Mouse (Mus musculus): ENCODE measurements around the gene Pip4k2a. TPM values are rescaled to one million over a fixed set of nuclear protein-coding genes. Genes with fewer than 3 reads are reported as not detected.
A peak's percentile ranks its signal among the peaks of the same experiment; 100 is the strongest.
"Not testable (repeated sequence)": the region's sequence is repeated elsewhere in the genome, so short reads cannot be mapped to it uniquely, and the experiment has no call there.

Gene Pip4k2a
- polyA plus RNA-seq, 1 experiment from 2014 or later, result 9.0 TPM

DNA sequence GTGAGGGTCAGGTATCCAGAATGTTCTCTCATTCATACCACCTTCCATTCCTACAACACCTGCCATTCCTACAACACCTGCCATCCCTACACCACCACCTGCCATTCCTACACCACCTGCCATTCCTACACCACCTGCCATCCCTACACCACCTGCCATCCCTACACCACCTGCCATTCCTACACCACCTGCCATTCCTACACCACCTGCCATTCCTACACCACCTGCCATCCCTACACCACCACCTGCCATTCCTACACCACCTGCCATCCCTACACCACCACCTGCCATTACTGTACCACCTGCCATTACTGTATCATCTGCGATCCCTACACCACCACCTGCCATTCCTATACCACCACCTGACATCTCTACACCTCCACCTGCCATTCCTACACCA lies 104.6 kb downstream of the Pip4k2a start:
- H3K27me3 ChIP-seq (ENCODE audit: insufficient read depth, poor library complexity, severe bottlenecking); H3K27ac ChIP-seq; H3K36me3 ChIP-seq; DNase-seq (ENCODE audit: low spot score); H3K4me3 ChIP-seq; H3K9me3 ChIP-seq: not testable (repeated sequence)
- 88% methylated on average over 1 of the region's 1 CpGs for WGBS
- peaks cover 20% of the 10 kb centered on the region for H3K4me1 ChIP-seq (replicated peaks)

GRCm38 (mm10) chr2:18891991-18892537 lies 105.9 kb downstream of the Pip4k2a start:
- 92% methylated on average over 10 of the region's 10 CpGs for WGBS

DNA sequence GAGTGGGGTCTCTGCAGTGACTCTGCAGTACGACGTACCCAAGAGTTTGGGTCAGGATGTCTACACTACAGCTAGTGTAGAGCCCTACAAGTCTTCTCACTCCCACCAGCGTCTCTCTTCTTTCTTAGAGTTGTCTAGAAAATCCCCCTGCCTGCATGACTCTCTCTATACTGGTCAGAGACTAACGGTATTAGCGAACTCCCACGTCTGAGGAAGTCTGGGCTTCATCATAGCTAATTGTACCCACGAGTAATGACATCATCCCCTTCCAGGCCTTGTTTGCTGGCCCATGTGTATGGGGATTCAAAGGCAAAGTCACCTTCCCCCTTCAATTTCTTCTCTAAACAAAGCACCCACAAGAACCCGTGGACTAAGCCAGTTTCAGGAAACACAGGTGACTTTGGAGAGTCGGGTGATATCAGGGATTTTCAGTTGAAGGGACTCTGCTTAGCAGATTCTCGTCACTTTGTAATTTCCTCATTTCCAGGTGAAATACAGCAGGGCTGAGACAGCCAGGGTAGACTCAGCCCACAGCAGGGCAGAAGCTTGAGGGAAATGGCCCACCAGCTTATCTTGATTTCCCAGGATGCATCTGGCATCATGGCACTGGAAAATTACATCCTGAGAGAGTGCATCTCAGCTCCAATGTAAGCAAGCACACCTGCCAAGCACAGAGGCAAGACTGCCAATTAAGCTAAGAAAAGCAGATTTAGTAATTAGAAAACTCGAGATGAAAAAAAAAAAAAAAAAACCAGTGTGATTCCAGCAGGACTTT lies 107.5 kb downstream of the Pip4k2a start:
- no peak for DNase-seq (ENCODE audit: low spot score)
- H3K4me1 ChIP-seq (replicated peaks), result no peaks in the 10 kb centered on the region
- H3K27me3 ChIP-seq (ENCODE audit: insufficient read depth, poor library complexity, severe bottlenecking), result no peaks in the 10 kb centered on the region
- no peak overlapping the region for H3K27ac ChIP-seq
- H3K9me3 ChIP-seq, result no peaks in the 10 kb centered on the region
- H3K4me3 ChIP-seq, result no peak overlapping the region
- 80% methylated on average over 11 of the region's 11 CpGs for WGBS
- no peaks in the 10 kb centered on the region for H3K36me3 ChIP-seq

More at GRCm38 (mm10) chr2:18891991-18892537, 105.9 kb downstream of the Pip4k2a start:
- DNase-seq (ENCODE audit: low spot score), result no peak
- Histone ChIP-seq H3K36me3 (no peaks in the 10 kb centered on the region), H3K27ac (no peak overlapping the region), H3K27me3 (ENCODE audit: insufficient read depth, poor library complexity, severe bottlenecking) (no peaks in the 10 kb centered on the region), H3K4me1 (replicated peaks) (peaks cover 8% of the 10 kb centered on the region), H3K9me3 (no peaks in the 10 kb centered on the region), H3K4me3 (no peak overlapping the region)

GRCm38 (mm10) chr2:18884277-18884676 lies 113.6 kb downstream of the Pip4k2a start:
- H3K36me3 ChIP-seq, result no peaks in the 10 kb centered on the region
- DNase-seq (ENCODE audit: low spot score), result no peak
- no peaks in the 10 kb centered on the region for H3K9me3 ChIP-seq
- no peaks in the 10 kb centered on the region for H3K4me1 ChIP-seq (replicated peaks)
- WGBS, result 86% methylated on average over 3 of the region's 3 CpGs
- no peak overlapping the region for H3K4me3 ChIP-seq
- H3K27ac ChIP-seq, result no peak overlapping the region
- no peaks in the 10 kb centered on the region for H3K27me3 ChIP-seq (ENCODE audit: insufficient read depth, poor library complexity, severe bottlenecking)

GRCm38 (mm10) chr2:18874626-18875025 lies 123.3 kb downstream of the Pip4k2a start:
- Histone ChIP-seq H3K27me3 (ENCODE audit: insufficient read depth, poor library complexity, severe bottlenecking) (no peaks in the 10 kb centered on the region), H3K4me3 (no peak overlapping the region), H3K36me3 (no peaks in the 10 kb centered on the region), H3K4me1 (replicated peaks) (no peaks in the 10 kb centered on the region), H3K9me3 (no peaks in the 10 kb centered on the region), H3K27ac (no peak overlapping the region)
- DNase-seq (ENCODE audit: low spot score), result no peak
- WGBS, result 94% methylated on average over 7 of the region's 7 CpGs

- 95% methylated on average over 8 of the region's 8 CpGs for WGBS
- Histone ChIP-seq H3K36me3 (no peaks in the 10 kb centered on the region), H3K27ac (no peak overlapping the region), H3K4me3 (no peak overlapping the region), H3K4me1 (replicated peaks) (no peaks in the 10 kb centered on the region), H3K27me3 (ENCODE audit: insufficient read depth, poor library complexity, severe bottlenecking) (no peaks in the 10 kb centered on the region), H3K9me3 (no peaks in the 10 kb centered on the region)
- DNase-seq (ENCODE audit: low spot score), result no peak
Observed at GRCm38 (mm10) chr2:18874063-18874462, 123.9 kb downstream of the Pip4k2a start.

DNA sequence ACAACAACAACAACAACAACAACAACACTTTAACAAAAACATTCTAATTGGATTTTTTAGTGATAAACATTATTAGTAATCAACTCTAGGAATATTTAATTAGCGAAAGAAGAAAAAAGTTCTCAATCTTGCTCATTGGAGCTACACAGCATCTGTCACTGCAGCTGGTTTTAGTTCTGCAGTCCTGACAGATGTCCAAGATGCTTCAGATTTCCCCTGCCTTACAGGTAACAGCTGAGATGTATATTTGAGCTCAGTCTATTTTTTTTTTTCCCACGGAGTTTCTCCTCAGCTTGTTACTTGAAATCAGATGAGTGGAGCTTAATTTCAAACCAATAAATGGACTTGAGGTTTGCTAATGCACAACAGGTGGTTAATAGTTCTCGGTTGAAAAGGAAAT lies 124.5 kb downstream of the Pip4k2a start:
- Histone ChIP-seq H3K4me3 (no peak overlapping the region), H3K27me3 (ENCODE audit: insufficient read depth, poor library complexity, severe bottlenecking) (no peaks in the 10 kb centered on the region), H3K36me3 (no peaks in the 10 kb centered on the region), H3K4me1 (replicated peaks) (no peaks in the 10 kb centered on the region), H3K9me3 (no peaks in the 10 kb centered on the region), H3K27ac (no peak overlapping the region)
- no peak for DNase-seq (ENCODE audit: low spot score)
- WGBS, result 85% methylated on average over 3 of the region's 3 CpGs

- Histone ChIP-seq H3K9me3 (no peaks in the 10 kb centered on the region), H3K4me3 (no peak overlapping the region), H3K27ac (no peak overlapping the region), H3K36me3 (no peaks in the 10 kb centered on the region), H3K27me3 (ENCODE audit: insufficient read depth, poor library complexity, severe bottlenecking) (no peaks in the 10 kb centered on the region), H3K4me1 (replicated peaks) (no peaks in the 10 kb centered on the region)
- DNase-seq (ENCODE audit: low spot score), result peak; percentile 73
- WGBS, result 13% methylated on average over 2 of the region's 2 CpGs
Observed at GRCm38 (mm10) chr2:18872797-18873196, 125.1 kb downstream of the Pip4k2a start.

DNA sequence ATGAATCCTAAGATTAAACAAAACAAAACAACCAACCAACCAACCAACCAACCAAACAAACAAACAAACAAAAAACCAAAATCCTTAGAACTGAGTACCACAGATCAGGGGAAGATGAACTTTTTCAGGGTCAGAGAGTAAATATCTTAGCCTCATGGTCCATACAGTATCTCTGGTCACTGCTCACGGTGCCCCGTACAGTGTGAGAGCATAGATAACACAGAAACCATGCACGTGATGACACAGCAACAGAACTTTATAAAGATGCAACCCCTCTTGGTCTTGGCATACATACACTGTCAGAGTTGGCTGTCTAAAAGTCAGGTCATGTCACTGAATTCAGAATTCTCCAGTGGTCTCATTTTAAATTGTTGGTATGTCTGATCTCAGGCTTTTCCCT lies 126.8 kb downstream of the Pip4k2a start:
- no peaks in the 10 kb centered on the region for H3K9me3 ChIP-seq
- 93% methylated on average over 3 of the region's 3 CpGs for WGBS
- no peaks in the 10 kb centered on the region for H3K36me3 ChIP-seq
- no peaks in the 10 kb centered on the region for H3K4me1 ChIP-seq (replicated peaks)
- no peak overlapping the region for H3K27ac ChIP-seq
- DNase-seq (ENCODE audit: low spot score), result no peak
- no peaks in the 10 kb centered on the region for H3K27me3 ChIP-seq (ENCODE audit: insufficient read depth, poor library complexity, severe bottlenecking)
- no peak overlapping the region for H3K4me3 ChIP-seq

DNA sequence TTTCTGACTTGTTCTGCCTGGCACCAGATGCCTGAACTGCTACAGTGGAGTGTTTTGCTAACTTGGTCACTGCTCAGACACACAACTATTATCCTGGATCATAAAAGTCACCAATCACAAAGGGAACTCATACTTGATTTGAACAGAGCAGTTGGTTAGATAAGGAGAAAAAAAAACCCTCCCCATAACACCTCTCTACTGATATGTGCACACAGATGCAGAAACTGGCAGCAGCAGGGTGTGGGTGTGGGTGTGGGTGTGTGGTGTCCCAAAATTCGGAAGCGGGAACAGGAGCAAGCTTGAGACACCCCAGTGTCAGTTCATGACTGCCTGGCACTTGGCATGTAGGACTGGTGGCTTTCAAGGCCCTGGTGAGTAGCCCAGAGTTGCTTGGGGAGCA lies 130.9 kb downstream of the Pip4k2a start:
- H3K4me1 ChIP-seq (replicated peaks), result no peaks in the 10 kb centered on the region
- DNase-seq (ENCODE audit: low spot score), result no peak
- 93% methylated on average over 2 of the region's 2 CpGs for WGBS
- H3K27ac ChIP-seq, result no peak overlapping the region
- peaks cover 15% of the 10 kb centered on the region for H3K27me3 ChIP-seq (ENCODE audit: insufficient read depth, poor library complexity, severe bottlenecking)
- H3K4me3 ChIP-seq, result no peak overlapping the region
- no peaks in the 10 kb centered on the region for H3K9me3 ChIP-seq
- no peaks in the 10 kb centered on the region for H3K36me3 ChIP-seq

GRCm38 (mm10) chr2:18864719-18865118 lies 133.2 kb downstream of the Pip4k2a start:
- H3K36me3 ChIP-seq, result no peaks in the 10 kb centered on the region
- DNase-seq (ENCODE audit: low spot score), result no peak
- peaks cover 27% of the 10 kb centered on the region for H3K27me3 ChIP-seq (ENCODE audit: insufficient read depth, poor library complexity, severe bottlenecking)
- H3K4me1 ChIP-seq (replicated peaks), result peaks cover 16% of the 10 kb centered on the region
- no peak overlapping the region for H3K4me3 ChIP-seq
- 86% methylated on average over 5 of the region's 5 CpGs for WGBS
- H3K9me3 ChIP-seq, result no peaks in the 10 kb centered on the region
- H3K27ac ChIP-seq, result no peak overlapping the region

GRCm38 (mm10) chr2:18861607-18862158 lies 136.2 kb downstream of the Pip4k2a start:
- H3K27ac ChIP-seq, result no peak overlapping the region
- 84% methylated on average over 5 of the region's 5 CpGs for WGBS
- peaks cover 37% of the 10 kb centered on the region for H3K27me3 ChIP-seq (ENCODE audit: insufficient read depth, poor library complexity, severe bottlenecking)
- H3K4me1 ChIP-seq (replicated peaks), result peaks cover 22% of the 10 kb centered on the region
- no peak overlapping the region for H3K4me3 ChIP-seq
- no peaks in the 10 kb centered on the region for H3K9me3 ChIP-seq
- H3K36me3 ChIP-seq, result no peaks in the 10 kb centered on the region
- DNase-seq (ENCODE audit: low spot score), result no peak

DNA sequence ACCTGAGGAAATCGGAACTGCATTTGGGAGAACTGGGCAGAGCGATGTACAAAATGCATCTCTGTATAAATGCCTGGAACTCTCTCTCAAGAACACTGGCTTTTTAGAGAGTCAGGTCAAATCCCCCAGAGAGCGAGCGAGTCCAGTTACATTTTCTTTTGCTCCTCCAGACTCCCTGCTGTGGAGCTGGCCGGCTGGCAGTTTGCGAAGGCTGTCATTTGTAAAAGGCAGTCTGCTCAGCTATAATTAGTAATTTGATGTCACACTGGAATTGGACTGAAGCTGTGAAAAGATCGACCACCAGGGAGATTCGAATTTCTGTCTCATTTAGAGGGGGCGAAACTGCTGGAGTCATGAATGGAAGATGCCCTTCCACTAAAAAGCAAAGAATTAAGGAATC lies 137.2 kb downstream of the Pip4k2a start:
- peaks cover 32% of the 10 kb centered on the region for H3K4me1 ChIP-seq (replicated peaks)
- H3K36me3 ChIP-seq, result no peaks in the 10 kb centered on the region
- no peak overlapping the region for H3K27ac ChIP-seq
- H3K27me3 ChIP-seq (ENCODE audit: insufficient read depth, poor library complexity, severe bottlenecking), result peaks cover 37% of the 10 kb centered on the region
- peak; percentile 58 for DNase-seq (ENCODE audit: low spot score)
- H3K9me3 ChIP-seq, result no peaks in the 10 kb centered on the region
- H3K4me3 ChIP-seq, result no peak overlapping the region
- WGBS, result 18% methylated on average over 9 of the region's 9 CpGs

Data from hindbrain, embryonic 10.5 days (tissue).